Mouse (Mus musculus): Measurements from ENCODE around the gene Rbks. TPM values are rescaled to one million over a fixed set of nuclear protein-coding genes. Genes with fewer than 3 reads are reported as not detected.
"Not testable (repeated sequence)": the region's sequence is repeated elsewhere in the genome, so short reads cannot be mapped to it uniquely, and the experiment has no call there.

Rbks gene
- polyA plus RNA-seq, 1 experiment from 2014 or later = 3.3 TPM

DNA sequence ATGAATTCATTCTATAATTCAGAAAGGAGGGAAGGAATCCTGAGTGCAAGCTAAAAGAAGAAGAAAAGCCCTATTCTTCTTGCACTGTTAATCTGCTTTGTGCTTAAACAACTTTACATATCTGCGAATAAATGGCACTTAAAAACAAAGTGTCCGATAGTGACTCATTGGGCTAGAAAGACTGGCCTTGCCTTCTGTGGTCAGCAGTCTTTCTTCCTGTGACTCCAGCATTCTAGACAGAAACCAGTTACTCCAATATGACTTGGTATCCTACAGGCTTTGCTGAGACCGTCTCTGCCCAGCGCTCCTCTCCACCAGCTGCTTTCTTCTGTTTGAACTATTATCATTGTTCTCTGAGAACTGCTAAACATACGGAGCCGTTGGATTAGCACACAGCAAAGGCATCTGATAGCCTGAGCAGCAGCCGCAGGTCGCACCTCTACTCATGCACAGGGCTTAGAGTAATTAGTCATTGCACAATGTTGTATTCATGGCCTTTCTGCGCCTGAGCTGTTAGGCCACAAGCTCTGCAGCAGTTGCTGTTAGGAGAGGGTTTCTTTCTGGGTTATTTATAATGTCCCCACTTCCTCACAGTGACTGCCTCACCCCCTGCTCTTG is 60.7 kb downstream of the Rbks start:
- Histone ChIP-seq H3K4me2 (replicated peaks) (no peak overlapping the region), H3K9me3 (no peaks in the 10 kb centered on the region), H3K4me3 (no peak overlapping the region), H3K36me3 (peaks cover 12% of the 10 kb centered on the region), H3K27ac (no peak overlapping the region), H3K27me3 (no peaks in the 10 kb centered on the region), H3K4me1 (no peaks in the 10 kb centered on the region), H3K9ac (no peak overlapping the region)
- ATAC-seq (ENCODE audit: low FRiP score, low read depth) = no peak
- WGBS = 69% methylated on average over 9 of the region's 9 CpGs

DNA sequence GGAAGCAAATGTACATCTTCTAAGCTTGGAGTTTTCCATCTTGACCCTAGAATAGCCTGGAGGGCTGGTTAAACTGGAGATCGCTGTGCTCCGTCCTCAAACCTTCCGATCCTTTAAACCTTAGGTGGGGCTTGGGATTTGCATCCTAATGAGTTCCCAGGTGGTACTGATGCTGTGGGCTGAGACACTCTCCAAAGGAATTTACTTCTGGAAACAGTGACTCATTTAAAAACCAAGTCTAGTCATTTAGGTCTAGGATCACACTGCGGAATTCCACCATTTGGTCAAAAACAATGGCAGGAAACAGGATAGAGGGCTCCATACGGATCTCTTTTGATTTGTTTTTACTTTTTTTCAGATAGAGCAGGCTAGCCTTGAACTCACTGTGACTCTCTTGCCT is 62.7 kb downstream of the Rbks start:
- no peak overlapping the region for H3K9ac ChIP-seq
- no peak for ATAC-seq (ENCODE audit: low FRiP score, low read depth)
- no peak overlapping the region for H3K4me2 ChIP-seq (replicated peaks)
- no peaks in the 10 kb centered on the region for H3K36me3 ChIP-seq
- H3K4me3 ChIP-seq = no peak overlapping the region
- no peak overlapping the region for H3K27ac ChIP-seq
- peaks cover 5% of the 10 kb centered on the region; the same call in 1 of the 2 replicates for H3K4me1 ChIP-seq
- H3K27me3 ChIP-seq = no peaks in the 10 kb centered on the region
- no peaks in the 10 kb centered on the region for H3K9me3 ChIP-seq
- 71% methylated on average over 5 of the region's 5 CpGs for WGBS

DNA sequence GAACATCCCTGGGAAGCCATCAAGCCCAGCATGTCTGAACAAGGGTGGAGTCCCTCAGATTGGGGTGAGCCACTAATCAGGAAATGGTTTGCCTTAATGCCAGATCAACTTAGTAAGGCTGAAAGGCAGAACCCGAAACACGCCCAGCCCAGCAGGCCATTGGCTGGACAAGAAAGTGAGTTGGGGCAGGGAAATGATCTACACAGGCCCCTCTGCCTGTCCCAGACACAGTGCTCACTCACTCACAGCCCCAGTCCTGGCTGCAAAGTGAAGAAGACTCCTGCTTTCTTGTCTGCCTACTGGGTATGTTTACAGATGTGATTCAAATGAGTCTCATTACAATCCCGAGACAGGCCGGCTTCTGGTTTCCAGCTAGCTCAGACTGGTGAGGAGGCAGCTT is 63.3 kb downstream of the Rbks start:
- Histone ChIP-seq H3K36me3 (no peaks in the 10 kb centered on the region), H3K27ac (no peak overlapping the region)

DNA sequence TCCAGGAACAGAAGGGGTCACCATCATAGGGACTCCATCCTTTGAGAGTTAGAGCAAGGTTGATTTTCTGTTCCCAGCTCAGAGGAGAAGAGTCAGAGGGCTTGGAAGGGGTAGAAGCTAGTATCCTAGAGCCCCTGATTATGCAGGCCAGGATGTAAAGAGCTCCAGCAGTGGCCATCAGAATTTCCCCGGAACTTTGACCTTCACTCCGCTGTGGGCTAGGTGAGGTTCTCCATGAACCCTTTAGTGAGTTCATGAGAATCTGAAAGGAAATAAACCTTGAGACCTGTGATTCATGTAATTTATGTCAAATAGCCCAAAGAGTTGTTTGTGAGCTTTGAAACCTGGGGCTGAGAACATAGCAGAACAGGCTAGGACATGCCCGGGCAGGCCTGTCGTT is 66.3 kb downstream of the Rbks start:
- not testable (repeated sequence) for H3K36me3 ChIP-seq; H3K4me3 ChIP-seq; H3K27ac ChIP-seq; H3K9ac ChIP-seq; H3K27me3 ChIP-seq; H3K4me2 ChIP-seq (replicated peaks); ATAC-seq (ENCODE audit: low FRiP score, low read depth); H3K9me3 ChIP-seq
- H3K4me1 ChIP-seq = peaks cover 12% of the 10 kb centered on the region
- WGBS = 93% methylated on average over 4 of the region's 4 CpGs

More for the DNA sequence above, 63.3 kb downstream of the Rbks start:
- 67% methylated on average over 4 of the region's 4 CpGs for WGBS
- H3K9ac ChIP-seq = no peak overlapping the region
- peaks cover 5% of the 10 kb centered on the region; the same call in 1 of the 2 replicates for H3K4me1 ChIP-seq
- no peak for ATAC-seq (ENCODE audit: low FRiP score, low read depth)
- H3K9me3 ChIP-seq = no peaks in the 10 kb centered on the region
- H3K4me3 ChIP-seq = no peak overlapping the region
- H3K4me2 ChIP-seq (replicated peaks) = no peak overlapping the region
- no peaks in the 10 kb centered on the region for H3K27me3 ChIP-seq

DNA sequence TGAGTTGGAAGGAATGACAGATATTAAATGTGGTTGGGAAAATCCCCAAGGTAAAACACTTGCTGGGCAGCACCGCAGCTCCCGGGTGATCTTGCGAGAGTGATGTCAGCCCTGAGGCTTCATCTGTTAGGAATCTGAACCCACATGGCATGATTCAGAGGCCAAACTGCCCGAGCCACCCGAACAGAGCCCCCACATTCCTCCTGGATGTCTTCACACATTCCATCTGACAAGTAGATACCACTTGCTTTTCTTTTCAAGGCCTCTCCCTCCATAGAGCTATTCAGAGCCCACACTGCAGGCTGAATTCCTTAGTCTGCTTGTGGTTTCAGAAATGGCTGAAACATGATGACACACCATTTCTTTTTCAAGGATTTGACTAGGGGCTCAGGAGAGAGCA is 67.4 kb downstream of the Rbks start:
- peak; percentile 79 for ATAC-seq (ENCODE audit: low FRiP score, low read depth)
- H3K27ac ChIP-seq = peak overlapping the region; percentile 74; the same call in 1 of the 2 replicates
- H3K4me3 ChIP-seq = no peak overlapping the region
- H3K9ac ChIP-seq = no peak overlapping the region
- WGBS = 41% methylated on average over 5 of the region's 5 CpGs
- peaks cover 12% of the 10 kb centered on the region for H3K4me1 ChIP-seq
- H3K4me2 ChIP-seq (replicated peaks) = no peak overlapping the region
- H3K9me3 ChIP-seq = no peaks in the 10 kb centered on the region
- H3K27me3 ChIP-seq = no peaks in the 10 kb centered on the region
- no peaks in the 10 kb centered on the region; the same call in 1 of the 2 replicates for H3K36me3 ChIP-seq

DNA sequence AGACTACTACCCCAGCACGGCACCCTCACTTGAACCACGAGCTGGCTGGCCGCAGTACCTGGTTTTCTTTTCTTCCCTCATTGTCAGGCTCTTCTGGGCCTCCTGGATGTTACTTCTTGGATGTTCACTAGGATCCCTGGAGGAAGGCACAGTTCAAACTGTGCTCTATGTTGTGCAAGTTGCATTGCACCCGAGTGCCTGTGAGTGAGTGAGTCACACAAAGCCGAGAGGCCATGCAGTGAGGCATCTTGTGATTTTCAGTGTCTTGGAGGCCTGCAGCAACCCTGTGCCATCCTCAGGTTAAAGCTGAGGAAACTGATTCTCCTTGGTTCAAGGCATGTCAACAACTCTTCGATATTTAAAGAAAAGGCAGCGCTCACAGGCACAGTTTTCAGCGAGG is 68.9 kb downstream of the Rbks start:
- Histone ChIP-seq H3K36me3 (no peaks in the 10 kb centered on the region; the same call in none of the 2 replicates), H3K27me3 (no peaks in the 10 kb centered on the region), H3K9me3 (no peaks in the 10 kb centered on the region), H3K9ac (no peak overlapping the region), H3K4me1 (peaks cover 12% of the 10 kb centered on the region), H3K27ac (no peak overlapping the region), H3K4me3 (no peak overlapping the region), H3K4me2 (replicated peaks) (no peak overlapping the region)
- no peak for ATAC-seq (ENCODE audit: low FRiP score, low read depth)
- 85% methylated on average over 8 of the region's 8 CpGs for WGBS

DNA sequence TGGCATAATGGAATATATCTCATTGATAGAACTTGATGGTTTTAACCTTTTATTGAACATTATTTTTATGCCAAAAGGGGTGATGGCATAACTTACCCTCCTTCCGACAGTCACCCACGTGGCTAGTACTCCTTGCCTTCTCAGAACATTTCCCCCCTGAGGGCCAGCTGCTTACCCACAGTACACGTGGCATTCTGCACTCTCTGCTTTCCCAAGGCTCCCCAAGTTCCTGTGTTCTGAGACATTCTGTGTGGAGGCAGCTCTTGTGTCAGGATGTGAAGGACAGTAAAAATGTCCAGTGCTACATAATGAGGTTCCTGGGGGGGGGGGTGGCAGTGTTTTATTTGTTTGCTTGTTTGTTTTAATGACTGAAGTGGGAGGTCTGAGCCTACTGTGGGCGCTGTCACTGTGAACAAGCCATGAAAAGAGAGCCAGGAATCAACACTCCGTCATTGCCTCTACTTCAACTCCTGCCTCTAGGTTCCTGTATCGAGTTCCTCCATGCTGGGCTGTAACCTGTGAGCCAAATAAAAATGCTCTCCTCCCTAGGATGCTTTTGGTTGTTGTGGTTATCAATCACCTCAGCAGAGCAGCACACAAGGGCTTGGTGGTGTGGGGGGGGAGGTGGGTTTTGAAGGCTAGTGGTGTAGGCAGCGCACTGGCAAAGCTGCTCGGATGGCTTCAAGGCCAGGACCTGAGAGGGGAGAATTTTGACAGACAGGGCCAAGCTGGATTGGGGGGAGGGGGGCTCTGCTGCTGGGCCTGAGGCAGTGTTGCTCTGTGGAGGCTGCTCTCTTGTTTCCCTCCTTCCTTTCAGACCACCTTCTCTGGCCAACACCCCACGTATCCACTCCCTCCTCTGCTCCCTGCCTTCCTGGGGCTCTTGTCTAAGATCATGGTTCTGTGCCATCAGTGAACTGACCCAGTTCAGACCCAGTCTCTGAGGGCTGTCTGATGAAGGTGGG is 69.6 kb downstream of the Rbks start:
- H3K4me3 ChIP-seq = no peak overlapping the region
- no peak for ATAC-seq (ENCODE audit: low FRiP score, low read depth)
- no peak overlapping the region for H3K4me2 ChIP-seq (replicated peaks)
- 46% methylated on average over 9 of the region's 9 CpGs for WGBS
- H3K36me3 ChIP-seq = no peaks in the 10 kb centered on the region; the same call in none of the 2 replicates
- H3K9ac ChIP-seq = no peak overlapping the region
- H3K9me3 ChIP-seq = no peaks in the 10 kb centered on the region
- H3K4me1 ChIP-seq = peaks cover 12% of the 10 kb centered on the region
- no peaks in the 10 kb centered on the region for H3K27me3 ChIP-seq
- H3K27ac ChIP-seq = no peak overlapping the region

DNA sequence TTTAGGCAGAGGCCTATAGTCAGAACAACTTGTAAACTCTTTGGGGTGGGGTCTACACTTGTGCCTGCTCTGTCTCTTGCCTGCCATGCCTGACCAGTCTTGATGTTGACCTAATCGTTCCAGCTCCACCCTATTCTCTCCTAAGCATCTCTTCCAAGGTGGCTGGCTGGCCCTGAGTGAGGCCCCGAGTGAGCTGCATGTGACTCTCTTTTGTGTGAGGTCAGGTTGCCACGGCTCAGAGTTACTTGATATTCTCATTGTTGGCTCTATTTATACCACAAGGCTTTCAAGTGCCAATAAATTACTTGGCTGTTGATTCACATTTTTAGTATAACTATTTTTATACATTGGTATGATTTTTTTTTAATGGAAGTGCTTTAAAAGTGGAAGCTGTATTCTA is 70.3 kb downstream of the Rbks start:
- 56% methylated on average over 3 of the region's 3 CpGs for WGBS
- Histone ChIP-seq H3K9me3 (no peaks in the 10 kb centered on the region), H3K27ac (no peak overlapping the region), H3K4me2 (replicated peaks) (no peak overlapping the region), H3K4me1 (peaks cover 12% of the 10 kb centered on the region), H3K27me3 (no peaks in the 10 kb centered on the region), H3K9ac (no peak overlapping the region), H3K4me3 (no peak overlapping the region), H3K36me3 (peaks cover 6% of the 10 kb centered on the region)
- ATAC-seq (ENCODE audit: low FRiP score, low read depth) = no peak

DNA sequence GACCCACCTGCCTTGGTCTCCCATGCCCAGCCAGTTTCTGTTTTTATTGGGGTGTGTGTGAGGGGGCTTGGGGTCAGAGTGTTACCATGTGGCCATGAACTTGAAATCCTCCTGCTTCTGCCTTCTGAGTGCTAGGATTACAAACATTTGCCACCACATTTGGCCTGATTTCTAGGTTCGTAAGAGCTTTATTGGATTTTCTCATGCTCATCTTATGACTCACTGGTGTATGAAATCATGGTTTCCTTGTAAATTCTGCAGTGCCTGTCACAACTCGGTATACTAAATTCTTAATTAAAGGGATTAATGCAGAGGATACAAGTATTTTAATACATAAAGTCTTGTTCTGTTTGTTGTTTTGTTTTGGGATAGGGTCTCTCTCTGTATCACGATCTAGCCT is 77.1 kb downstream of the Rbks start:
- ATAC-seq (ENCODE audit: low FRiP score, low read depth) = no peak
- no peak overlapping the region for H3K4me3 ChIP-seq
- WGBS = 85% methylated on average over 3 of the region's 3 CpGs
- peaks cover 64% of the 10 kb centered on the region for H3K36me3 ChIP-seq
- no peaks in the 10 kb centered on the region for H3K27me3 ChIP-seq
- no peak overlapping the region for H3K27ac ChIP-seq
- no peaks in the 10 kb centered on the region for H3K9me3 ChIP-seq
- no peak overlapping the region for H3K4me2 ChIP-seq (replicated peaks)
- peaks cover under 1% of the 10 kb centered on the region; the same call in 1 of the 2 replicates for H3K4me1 ChIP-seq
- no peak overlapping the region for H3K9ac ChIP-seq

DNA sequence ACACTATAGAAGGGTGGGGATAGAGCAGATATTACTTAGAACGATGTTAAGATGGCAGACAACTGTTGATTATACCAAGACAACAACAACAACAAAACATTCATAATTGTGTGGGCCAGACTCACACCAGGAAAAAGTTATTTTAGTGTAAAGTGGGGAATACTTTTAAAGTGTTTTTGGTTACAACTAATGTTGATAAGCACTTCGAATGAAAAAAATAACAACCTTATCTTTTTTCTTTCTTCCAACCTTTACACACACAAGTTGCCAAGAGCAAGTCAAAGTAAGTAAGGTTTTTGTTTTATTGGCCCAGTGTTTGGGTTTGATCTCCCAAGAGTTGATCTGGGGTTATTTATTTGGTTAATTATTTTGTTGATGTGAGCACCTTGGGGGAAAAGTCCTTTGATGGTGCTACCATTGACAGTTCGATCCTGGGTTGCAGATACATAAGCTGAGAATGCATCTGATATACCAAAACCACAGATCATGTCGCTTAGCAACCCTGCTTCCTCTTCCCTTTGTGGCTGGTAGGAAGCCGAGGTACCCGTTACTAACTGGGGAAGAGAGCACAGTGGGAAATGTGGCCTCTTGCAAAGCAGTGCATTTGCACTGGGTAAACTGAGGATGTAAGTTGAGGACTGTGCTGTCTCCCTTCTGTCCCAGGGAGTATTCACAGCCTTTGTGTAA is 82.9 kb downstream of the Rbks start:
- peak overlapping the region; percentile 67 for H3K4me2 ChIP-seq (replicated peaks)
- H3K27me3 ChIP-seq = no peaks in the 10 kb centered on the region
- no peak for ATAC-seq (ENCODE audit: low FRiP score, low read depth)
- H3K9me3 ChIP-seq = no peaks in the 10 kb centered on the region
- H3K9ac ChIP-seq = peak overlapping the region; percentile 88
- 55% methylated on average over 6 of the region's 6 CpGs for WGBS
- peak overlapping the region; percentile 84 for H3K4me3 ChIP-seq
- peaks cover 38% of the 10 kb centered on the region for H3K36me3 ChIP-seq
- H3K4me1 ChIP-seq = peaks cover 10% of the 10 kb centered on the region
- H3K27ac ChIP-seq = peak overlapping the region; percentile 85

DNA sequence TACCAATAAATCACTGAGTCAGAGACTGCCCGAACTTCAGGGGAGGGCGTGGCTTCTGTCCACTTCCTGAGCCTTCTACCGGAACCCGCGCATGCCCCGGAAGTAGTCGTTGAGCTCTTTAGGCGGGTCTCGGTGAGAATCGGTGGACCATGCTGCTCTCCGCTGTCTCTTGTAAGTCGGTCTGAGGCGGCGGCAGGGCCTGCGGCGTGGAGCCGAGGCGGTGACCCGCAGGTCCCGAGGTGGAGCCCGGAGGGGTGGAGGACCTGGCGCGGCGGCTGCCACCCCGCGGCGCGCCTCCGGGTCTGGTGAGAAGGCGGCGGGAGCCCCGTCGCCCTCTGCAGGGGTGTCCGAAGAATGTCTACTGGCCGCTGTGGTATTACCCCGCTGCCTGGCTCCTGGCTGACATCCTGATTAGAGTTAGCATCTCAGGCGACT is 83.6 kb downstream of the Rbks start:
- Histone ChIP-seq H3K36me3 (peaks cover 32% of the 10 kb centered on the region), H3K4me3 (peak overlapping the region; percentile 84), H3K9me3 (no peaks in the 10 kb centered on the region), H3K4me2 (replicated peaks) (peak overlapping the region; percentile 67), H3K9ac (peak overlapping the region; percentile 88), H3K27me3 (no peaks in the 10 kb centered on the region), H3K27ac (peak overlapping the region; percentile 85), H3K4me1 (peaks cover 10% of the 10 kb centered on the region)
- peak; percentile 94 for ATAC-seq (ENCODE audit: low FRiP score, low read depth)
- under 1% methylated on average over 36 of the region's 37 CpGs for WGBS

DNA sequence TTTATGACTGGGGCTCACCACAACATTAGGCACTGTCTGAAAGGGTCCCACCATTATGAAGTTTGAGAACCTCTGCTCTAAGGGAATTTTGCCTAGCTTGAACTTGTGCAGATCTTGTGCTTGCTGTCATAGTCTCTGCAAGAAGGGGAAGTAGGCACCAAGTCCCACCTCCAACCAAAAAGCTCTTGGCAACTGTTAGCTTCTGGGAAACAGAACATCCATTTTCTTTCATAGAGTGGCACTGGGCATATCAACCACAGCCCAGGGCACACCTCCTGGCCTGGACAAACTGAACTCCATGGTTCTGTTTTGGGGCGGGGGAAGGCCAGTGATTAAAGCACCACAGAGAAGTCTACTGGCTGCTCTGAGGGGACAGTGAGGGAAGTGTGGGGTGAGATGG is 86.2 kb downstream of the Rbks start:
- H3K4me3 ChIP-seq = no peak overlapping the region
- H3K4me1 ChIP-seq = peaks cover 12% of the 10 kb centered on the region
- no peak overlapping the region for H3K4me2 ChIP-seq (replicated peaks)
- no peaks in the 10 kb centered on the region for H3K27me3 ChIP-seq
- 94% methylated on average over 1 of the region's 1 CpGs for WGBS
- H3K9ac ChIP-seq = no peak overlapping the region
- H3K9me3 ChIP-seq = no peaks in the 10 kb centered on the region
- no peak overlapping the region for H3K27ac ChIP-seq
- peaks cover 9% of the 10 kb centered on the region for H3K36me3 ChIP-seq
- ATAC-seq (ENCODE audit: low FRiP score, low read depth) = no peak
